Mouse (Mus musculus) limb, embryonic 13.5 days (tissue): ENCODE results near the gene Olfr374. TPM values are rescaled to one million over a fixed set of nuclear protein-coding genes. Genes with fewer than 3 reads are reported as not detected.

Source experiments
- ATAC-seq: fragments of 200-750 bp; cut with Nextera tagmentation; 2 replicates; pipeline ENCODE4 v1.8.0; 2017; ENCODE audit warnings: low read depth, moderate number of reproducible peaks, moderate TSS enrichment; ENCODE audit not compliant: low FRiP score
- H3K27ac ChIP-seq: fragments of 300-500 bp; sonication (generic); 2 replicates; pipeline ENCODE4 v1.5.1; 2015; ENCODE audit warnings: inconsistent platforms, mild to moderate bottlenecking, moderate library complexity
- H3K27me3 ChIP-seq: fragments of 300-500 bp; sonication (generic); 2 replicates; pipeline ENCODE4 v1.6.1; 2015; ENCODE audit warnings: mild to moderate bottlenecking, inconsistent platforms
- H3K36me3 ChIP-seq: fragments of 300-500 bp; sonication (generic); 2 replicates; pipeline ENCODE4 v1.6.1; 2015; ENCODE audit warnings: inconsistent platforms, mild to moderate bottlenecking, moderate library complexity
- H3K4me1 ChIP-seq: fragments of 300-500 bp; sonication (generic); 2 replicates; pipeline ENCODE4 v1.6.1; 2015; ENCODE audit warnings: inconsistent platforms
- H3K4me2 ChIP-seq: fragments of 300-500 bp; sonication (generic); replicated peaks from 2 replicates; pipeline ENCODE4 v1.6.1; 2015; ENCODE audit warnings: inconsistent platforms, mild to moderate bottlenecking, moderate library complexity
- H3K4me3 ChIP-seq: fragments of 300-500 bp; sonication (generic); 2 replicates; pipeline ENCODE4 v1.5.1; 2015; ENCODE audit warnings: moderate library complexity, mild to moderate bottlenecking, inconsistent platforms
- H3K9ac ChIP-seq: fragments of 300-500 bp; sonication (generic); 2 replicates; pipeline ENCODE4 v1.6.1; 2015; ENCODE audit warnings: mild to moderate bottlenecking, inconsistent platforms
- H3K9me3 ChIP-seq: fragments of 300-500 bp; sonication (generic); 2 replicates; pipeline ENCODE4 v1.6.1; 2016; ENCODE audit warnings: inconsistent platforms
- WGBS: fragments of 180-500 bp; shearing (Covaris S2); methylation state at CpG from one replicate; pipeline ENCODE4 v1.1.7; 2015; 5-methylcytosine and 5-hydroxymethylcytosine counted together
- polyA plus RNA-seq: library from polyadenylated mRNA; unstranded; fragments of >200 nt; fragmentation: Nextera tagmentation; extraction: Ambion mirVana; gene quantifications from 2 replicates; pipeline ENCODE4 v1.2.1, GENCODE M21; 2015

The Olfr374 gene
- polyA plus RNA-seq, 1 experiment from 2014 or later = not detected

DNA sequence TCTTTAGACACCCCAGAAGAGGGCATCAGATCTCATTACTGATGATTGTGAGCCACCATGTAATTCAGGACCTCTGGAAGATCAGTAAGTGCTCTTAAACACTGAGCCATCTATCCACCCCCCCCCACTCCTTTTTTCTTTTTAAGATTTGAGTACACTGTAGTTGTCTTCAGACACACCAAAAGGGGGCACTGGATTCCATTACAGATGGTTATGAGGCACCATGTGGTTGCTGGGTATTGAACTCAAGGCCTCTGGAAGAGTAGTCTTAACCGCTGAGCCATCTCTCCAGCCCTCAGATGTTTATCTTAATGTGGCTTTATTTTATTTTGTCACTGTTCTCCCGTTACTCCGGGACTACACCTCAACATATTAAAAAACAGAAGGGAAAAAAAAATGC, 53.2 kb downstream of the Olfr374 start:
- WGBS = 65% methylated on average over 3 of the region's 3 CpGs
- ATAC-seq = no peak
- no peak overlapping the region for H3K27ac ChIP-seq

DNA sequence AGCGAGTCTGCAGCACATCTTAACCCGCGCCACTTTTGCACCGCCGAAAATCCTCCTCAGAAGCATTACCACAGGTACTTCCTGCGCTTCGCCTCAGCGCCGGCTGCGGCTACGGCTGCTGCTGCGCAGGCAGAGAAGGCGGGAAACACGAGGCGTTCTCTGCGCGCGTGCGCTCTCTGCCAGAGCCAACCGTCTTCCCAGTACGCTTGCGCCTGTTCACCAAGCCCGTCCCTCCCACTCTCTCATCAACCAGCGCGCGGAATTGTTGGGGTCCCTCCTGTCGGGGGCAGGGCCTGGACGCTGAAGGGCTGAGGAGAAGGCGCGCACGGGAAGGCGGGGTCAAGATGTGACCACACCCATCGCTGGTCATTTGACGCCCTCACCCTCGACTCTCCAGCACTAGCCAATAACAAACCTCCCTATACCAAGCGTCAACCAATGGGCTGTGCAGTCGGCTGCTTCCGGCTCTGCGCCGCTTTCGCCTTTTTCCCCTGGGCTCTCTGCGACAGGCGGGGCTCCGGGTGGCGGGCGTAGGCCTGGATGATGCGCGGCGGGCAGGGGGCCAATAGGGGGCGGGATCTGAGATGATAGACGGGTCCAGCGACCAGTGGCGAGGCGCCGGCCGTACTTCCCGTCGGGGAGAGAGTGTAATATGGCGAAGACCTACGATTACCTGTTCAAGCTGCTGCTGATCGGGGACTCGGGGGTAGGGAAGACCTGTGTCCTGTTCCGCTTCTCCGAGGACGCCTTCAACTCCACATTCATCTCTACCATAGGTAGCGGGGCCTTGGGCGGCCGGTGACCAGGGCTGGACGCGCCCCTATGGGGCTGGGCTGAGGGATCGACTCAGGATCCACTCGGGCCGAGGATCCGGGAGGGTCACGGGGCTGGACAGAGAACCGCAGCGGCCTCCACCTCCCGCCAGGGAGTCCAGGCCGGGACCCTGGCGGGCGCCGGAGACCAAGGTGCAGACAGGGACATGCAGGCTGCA, 54.2 kb downstream of the Olfr374 start, which contains the start of gene Rab8a:
Gene Rab8a (plus strand): TSS at position 494 of the 991 bp plus-strand sequence.
- peak within 1 kb of the TSS; percentile 94 for H3K9ac ChIP-seq
- H3K27me3 ChIP-seq = no peaks in the 10 kb centered on the region
- H3K36me3 ChIP-seq = peaks cover 20% of the 10 kb centered on the region
- WGBS = under 1% methylated on average over 82 of the region's 82 CpGs
- peak within 1 kb of the TSS; percentile 96 for H3K4me3 ChIP-seq
- peak within 1 kb of the TSS; percentile 85 for H3K4me2 ChIP-seq
- no peaks in the 10 kb centered on the region for H3K9me3 ChIP-seq
- peak; percentile 99 for ATAC-seq
- peaks cover 35% of the 10 kb centered on the region for H3K4me1 ChIP-seq
- peak within 1 kb of the TSS; percentile 84 for H3K27ac ChIP-seq

More for the DNA sequence above, 53.2 kb downstream of the Olfr374 start:
- H3K4me2 ChIP-seq = peak overlapping the region; percentile 68
- H3K9me3 ChIP-seq = no peaks in the 10 kb centered on the region
- no peak overlapping the region; the same call in 1 of the 2 replicates for H3K9ac ChIP-seq
- no peaks in the 10 kb centered on the region for H3K27me3 ChIP-seq
- peaks cover 35% of the 10 kb centered on the region for H3K4me1 ChIP-seq
- H3K4me3 ChIP-seq = peak overlapping the region; percentile 44
- peaks cover 11% of the 10 kb centered on the region for H3K36me3 ChIP-seq

DNA sequence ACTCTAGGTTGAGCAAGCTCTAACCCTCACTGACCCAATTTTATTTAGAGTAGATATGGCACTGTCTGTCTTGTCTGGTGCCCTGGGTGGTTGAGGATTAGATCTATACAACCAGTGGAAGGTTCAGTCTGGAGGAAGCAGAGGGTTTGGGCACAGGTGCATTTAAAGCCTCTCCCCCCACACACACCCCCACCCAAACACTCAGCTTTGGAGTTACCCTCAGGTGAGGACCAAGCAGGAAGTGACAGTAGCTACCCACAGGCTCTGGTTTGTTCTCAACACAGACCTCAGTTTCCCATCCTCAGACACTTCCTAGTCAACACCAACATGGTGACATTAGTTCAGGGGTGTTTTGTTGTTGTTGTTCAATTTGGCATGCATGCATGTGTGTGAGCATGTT, 56.0 kb downstream of the Olfr374 start:
- no peak overlapping the region for H3K4me3 ChIP-seq
- H3K4me2 ChIP-seq = peak overlapping the region; percentile 85; the same call in 1 of the 2 replicates
- ATAC-seq = no peak

More for the DNA sequence above, 56.0 kb downstream of the Olfr374 start:
- no peaks in the 10 kb centered on the region for H3K9me3 ChIP-seq
- H3K9ac ChIP-seq = no peak overlapping the region
- H3K27me3 ChIP-seq = no peaks in the 10 kb centered on the region
- H3K27ac ChIP-seq = no peak overlapping the region
- H3K36me3 ChIP-seq = peaks cover 25% of the 10 kb centered on the region
- peaks cover 35% of the 10 kb centered on the region for H3K4me1 ChIP-seq

Other genes starting within 250 kb of the Olfr374 start
- gene Zfp709, start 225.0 kb upstream of the Olfr374 start, polyA plus RNA-seq = 7.1 and 7.9 TPM in 2 replicates
- 9.1 and 9.8 TPM in 2 replicates for gene Zfp882, start 198.4 kb upstream of the Olfr374 start, polyA plus RNA-seq
- 26.8 and 29.5 TPM in 2 replicates for gene Zfp617, start 198.4 kb upstream of the Olfr374 start, polyA plus RNA-seq
- gene Zfp961, start 156.0 kb upstream of the Olfr374 start, polyA plus RNA-seq = 16.3 and 16.4 TPM in 2 replicates
- gene Cyp4f18, start 97.4 kb upstream of the Olfr374 start, polyA plus RNA-seq = 0.90 and 0.91 TPM in 2 replicates
- not detected in 2 replicates for gene Olfr372, start 65.8 kb upstream of the Olfr374 start, polyA plus RNA-seq
- not detected in 2 replicates for gene Olfr373, start 23.9 kb upstream of the Olfr374 start, polyA plus RNA-seq
- 638 and 655 TPM in 2 replicates for gene Tpm4, start 27.9 kb downstream of the Olfr374 start, polyA plus RNA-seq
- gene Rab8a, start 54.2 kb downstream of the Olfr374 start, polyA plus RNA-seq = 121 and 125 TPM in 2 replicates
- not detected in 2 replicates for gene Hsh2d, start 82.6 kb downstream of the Olfr374 start, polyA plus RNA-seq
- not detected in 2 replicates for gene Cib3, start 105.8 kb downstream of the Olfr374 start, polyA plus RNA-seq
- gene Gm11034, start 106.6 kb downstream of the Olfr374 start, polyA plus RNA-seq = not detected in 2 replicates
- gene Fam32a, start 112.7 kb downstream of the Olfr374 start, polyA plus RNA-seq = 70.5 and 70.6 TPM in 2 replicates
- gene Ap1m1, start 133.0 kb downstream of the Olfr374 start, polyA plus RNA-seq = 127 and 132 TPM in 2 replicates
- gene Gm10282, start 198.2 kb downstream of the Olfr374 start, polyA plus RNA-seq = 31.7 TPM in 2 replicates
- gene Klf2, start 212.0 kb downstream of the Olfr374 start, polyA plus RNA-seq = 7.9 and 8.9 TPM in 2 replicates